Mouse (Mus musculus): ENCODE data around the gene St3gal5.
"Not testable (repeated sequence)": the region's sequence is repeated elsewhere in the genome, so short reads cannot be mapped to it uniquely, and the experiment has no call there.

Gene St3gal5

DNA sequence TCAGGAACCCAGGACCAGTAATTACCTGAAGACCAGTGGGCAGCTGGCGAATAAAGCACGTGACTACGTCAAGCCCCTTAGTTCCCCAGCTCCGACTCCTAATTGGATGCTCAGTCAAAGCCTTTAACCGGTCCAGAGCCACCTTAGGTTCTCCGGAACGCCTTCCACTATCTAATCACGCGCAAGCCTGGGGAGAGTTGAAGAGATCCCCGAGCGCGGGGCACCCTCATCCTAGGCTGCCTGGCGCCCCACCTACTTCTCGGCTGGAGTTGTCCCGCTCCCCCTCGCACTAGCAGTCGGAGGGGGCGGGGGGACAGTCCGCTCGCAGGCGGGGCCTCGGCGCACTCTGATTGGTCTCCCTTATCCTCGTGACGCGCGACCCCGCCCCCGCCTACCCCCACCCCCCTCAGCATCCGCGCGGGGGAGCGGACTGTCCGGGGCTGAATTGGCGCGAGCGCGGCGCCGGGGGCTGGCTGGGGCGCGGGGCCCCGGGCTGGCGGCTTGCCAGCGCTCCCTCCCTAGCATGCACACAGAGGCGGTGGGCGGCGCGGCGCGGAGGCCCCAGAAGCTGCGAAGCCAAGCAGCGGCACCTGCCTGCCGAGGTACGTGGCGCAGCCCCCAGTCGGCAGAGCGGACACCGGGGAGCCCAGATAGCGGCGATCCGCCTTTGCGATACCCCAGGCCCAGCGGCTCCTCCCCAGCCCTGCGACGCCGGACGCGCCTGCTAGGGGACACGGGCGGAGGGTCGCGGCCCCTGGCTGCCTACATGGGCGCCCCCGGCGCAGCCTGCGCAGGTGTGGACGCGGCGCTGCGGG, at the start of gene St3gal5:
TSS of gene St3gal5 (plus strand) at position 412 of the 815 bp plus-strand sequence.
- peak; percentile 87 for DNase-seq

DNA sequence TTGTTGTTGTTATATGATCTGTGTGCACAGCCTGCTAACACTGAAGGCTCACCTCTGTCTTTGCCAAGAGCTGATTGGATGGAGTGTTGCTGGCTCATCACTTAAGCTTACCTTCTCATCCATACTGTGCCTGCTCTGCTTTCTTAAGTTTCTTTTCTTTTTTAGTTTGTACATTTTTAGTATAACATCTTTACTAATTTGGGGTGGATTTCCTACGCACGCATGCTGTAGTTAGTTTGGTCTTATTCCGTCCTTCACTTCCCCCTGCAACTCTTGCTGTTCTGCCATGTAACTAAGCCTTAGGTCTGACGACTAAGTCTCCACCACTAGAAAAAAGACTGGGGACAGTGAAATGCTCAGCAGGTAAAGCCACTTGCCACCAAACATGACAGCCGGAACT, 48.7 kb upstream of the St3gal5 start:
- no peak for DNase-seq

DNA sequence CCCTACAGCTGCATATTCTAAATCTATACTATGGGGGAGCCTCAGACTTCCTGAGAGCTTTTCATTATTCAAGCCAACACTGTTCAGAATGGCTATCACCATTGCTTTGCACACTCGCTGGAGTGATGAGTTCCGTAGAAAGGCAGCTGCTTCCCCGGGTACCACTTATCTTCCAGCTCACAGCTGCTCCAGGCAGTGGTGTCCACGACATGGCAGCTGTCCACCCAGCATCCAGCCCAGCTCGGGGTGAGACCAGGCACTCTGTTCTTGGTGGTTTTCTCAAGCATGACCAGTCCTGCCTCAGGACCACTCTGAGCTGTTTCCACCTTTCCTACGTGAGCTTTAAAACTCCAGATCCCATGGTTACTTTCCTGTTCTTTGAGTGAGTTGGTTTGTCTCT, 47.5 kb upstream of the St3gal5 start:
- no peak for DNase-seq

DNA sequence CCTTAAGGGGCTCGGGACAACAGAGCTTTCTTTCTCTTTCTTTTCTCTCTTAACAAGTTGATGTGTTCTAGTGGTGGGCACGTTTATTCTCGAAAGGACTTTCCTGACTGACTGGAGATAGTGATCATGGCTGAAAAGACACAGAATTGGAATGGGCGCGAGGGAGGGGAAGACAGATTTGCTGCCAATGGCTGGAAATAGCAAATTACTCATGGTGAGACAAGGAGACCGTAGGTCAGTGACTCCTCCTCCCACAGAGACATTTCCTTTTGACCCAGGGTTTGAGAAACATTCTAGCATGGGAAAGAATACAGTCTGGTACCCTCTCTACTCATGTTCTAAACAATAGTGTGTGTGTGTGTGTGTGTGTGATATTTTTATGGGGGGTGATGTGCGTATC, 46.6 kb upstream of the St3gal5 start:
- no peak for DNase-seq

DNA sequence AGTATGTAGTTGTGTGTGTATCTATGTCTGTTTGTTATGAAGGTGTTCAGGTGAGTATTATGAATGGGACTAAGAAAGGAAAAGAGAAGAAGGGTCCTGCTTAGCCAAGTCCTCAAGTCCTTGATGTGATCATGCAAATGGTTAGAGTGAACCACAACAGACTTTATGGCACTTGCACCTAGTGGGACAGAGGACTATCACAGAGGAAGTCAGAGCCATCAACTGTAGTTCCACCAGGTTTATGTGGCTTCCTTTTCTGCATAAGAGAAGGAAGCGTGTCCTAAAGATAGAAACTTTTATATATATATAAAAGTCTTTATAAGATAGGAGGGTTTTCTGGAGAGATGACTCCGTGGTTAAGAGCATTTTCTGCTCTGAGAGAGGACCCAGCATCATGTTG, 46.1 kb upstream of the St3gal5 start:
- no peak for DNase-seq

DNA sequence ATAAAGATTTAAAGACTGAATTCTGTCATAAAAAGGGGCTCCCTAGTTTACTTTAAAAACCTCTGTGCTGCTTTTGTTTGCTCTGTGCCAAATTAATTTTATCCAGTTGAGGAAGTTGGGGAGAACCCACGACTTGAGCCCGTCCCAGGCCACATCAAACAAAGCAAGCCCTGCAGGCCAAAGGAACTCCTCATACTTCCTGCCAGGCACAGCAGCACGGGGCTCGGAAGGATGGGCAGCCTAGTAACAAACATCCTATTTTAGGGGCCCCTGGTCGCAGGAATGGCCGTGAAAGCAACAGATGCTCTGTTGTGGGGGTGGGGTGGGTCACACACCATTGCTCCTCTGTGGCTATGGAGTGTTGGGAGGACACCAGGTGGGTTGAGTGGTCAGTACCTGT, 45.6 kb upstream of the St3gal5 start:
- no peak for DNase-seq

DNA sequence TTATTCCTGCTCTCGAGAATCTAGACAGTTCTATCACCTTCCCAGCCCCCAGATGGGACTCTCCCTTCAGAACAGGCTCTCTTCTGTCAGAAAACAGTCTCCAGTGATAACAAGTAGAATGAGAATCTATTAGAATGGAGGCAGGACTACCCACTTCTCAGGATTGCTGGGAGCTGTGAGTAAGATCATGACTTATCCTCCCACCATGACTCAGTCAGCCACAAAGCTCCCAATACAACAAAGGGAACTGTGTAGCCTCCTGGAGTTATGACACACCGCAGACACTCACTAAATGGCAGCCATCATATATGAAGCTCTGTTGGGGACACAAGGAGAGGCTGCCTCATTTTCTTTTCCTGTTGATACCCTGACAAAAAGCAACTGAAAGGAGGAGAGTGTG, 40.8 kb upstream of the St3gal5 start:
- DNase-seq: no peak

DNA sequence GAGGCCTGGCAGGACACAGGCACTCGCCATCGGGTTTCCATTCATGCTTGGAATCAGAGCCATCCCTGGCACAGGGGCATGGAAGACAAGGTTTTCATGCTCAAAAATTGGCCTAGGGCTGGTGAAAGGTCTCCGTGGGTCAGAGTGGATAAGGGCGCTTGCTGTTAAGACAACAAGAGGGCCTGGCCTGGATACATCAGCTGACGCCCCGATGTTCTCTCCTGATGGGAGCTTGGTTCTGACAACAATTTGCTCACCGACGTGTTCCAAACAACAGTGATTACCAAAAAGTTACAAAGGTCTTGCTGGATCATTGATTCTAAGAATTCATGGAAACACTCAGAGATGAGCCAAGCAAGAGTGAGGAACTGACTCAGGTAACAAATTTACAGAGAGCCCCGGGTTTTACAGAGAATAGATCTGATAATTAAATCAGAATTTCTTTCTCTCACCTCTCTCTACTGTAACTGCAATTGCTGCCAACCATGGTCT, 38.9 kb upstream of the St3gal5 start:
- no peak for DNase-seq

DNA sequence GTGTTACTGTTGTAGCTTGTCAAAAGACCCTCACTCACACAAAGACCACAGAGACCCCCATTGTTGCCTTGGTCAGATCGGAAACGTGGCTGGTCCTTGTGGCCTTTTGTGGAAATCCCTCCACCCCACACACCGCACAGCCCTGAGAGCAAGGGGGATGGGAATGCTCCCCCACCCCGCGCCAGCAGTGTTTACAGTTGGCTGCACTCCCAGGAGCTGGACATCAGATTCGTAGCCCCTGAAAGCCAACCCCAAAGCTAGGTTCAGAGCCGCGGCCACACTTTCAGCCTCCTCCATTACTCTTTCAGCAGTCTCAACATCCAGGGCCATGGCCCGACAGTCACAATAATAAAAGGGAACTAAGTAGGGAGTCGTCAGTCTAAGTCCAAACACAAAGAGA, 36.7 kb upstream of the St3gal5 start:
- not testable (repeated sequence) for DNase-seq

DNA sequence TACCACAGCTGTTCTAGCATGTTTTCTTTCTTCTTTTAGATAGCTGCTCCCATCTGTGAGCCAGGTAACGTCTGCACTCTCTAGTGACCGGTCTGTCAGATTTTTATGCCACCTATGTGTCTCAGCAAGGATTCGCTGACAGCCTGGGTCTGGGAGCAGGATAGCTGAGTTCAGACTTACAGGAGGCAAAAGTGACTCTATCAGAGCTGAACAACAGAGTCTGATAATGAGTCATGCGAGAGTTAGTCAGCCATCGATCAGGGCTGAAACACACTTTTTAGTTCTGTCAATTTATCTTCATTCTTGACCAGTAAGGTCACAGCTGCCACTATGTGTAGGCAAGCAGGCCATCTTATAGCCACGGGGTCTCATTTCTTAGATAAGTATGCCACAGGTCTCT, 33.7 kb upstream of the St3gal5 start:
- DNase-seq: no peak

DNA sequence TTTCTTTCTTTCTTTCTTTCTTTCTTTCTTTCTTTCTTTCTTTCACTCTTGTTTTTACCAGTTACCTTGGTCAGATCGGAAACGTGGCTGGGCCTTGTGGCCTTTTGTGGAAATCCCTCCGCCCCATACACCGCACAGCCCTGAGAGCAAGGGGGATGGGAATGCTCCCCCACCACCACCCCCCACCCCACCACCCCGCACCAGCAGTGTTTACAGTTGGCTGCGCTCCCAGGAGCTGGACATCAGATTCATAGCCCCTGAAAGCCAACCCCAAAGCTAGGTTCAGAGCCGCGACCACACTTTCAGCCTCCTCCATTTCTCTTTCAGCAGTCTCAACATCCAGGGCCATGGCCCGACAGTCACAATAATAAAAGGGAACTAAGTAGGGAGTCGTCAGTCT, 31.4 kb upstream of the St3gal5 start:
- no peak for DNase-seq

DNA sequence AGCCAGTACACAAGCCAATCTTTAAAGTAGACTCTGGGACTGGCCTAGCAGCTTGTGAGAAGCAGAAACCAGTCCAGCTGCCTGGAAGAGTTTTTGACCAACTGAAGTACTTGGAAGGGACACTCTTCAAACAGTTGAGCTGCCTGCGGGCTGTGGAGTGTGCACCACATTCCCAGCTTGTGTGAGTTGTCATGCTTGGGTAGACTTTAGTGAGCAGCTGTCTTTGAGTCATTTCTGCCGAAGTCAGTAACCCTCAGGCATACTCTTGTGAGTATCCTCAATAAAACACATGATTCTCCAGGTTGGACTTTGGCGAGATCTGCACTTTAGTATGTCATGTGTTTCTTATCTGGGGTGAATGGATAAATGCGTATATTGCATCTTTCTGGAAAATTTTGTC, 29.0 kb upstream of the St3gal5 start:
- DNase-seq: no peak

DNA sequence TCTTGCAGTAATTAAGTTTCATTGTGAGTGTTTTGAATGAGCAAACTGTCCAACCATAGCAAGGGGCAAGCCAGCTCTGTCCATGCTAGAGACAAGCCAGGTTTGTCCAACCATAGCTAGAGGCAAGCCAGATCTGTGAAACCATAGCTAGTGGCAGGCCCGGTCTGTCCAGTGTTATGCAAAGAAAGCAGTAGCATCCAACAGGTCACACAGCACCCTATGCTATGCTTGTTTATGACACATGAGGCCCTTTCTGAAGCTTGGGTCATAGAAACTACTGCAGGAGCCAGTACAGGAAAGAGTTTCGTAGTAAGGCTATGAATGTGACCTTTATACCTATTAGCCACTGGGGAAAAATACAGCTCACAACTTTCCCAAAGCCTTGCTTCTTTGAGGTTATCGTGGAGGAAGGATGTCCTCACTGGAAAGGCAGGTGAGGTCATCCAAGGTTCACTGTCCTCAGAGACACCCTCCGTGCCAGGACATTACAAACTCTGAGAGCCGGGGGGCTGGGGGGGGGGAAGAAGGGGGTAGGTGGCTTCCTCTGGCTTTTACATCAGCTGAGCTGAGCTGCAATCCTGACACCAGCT, 26.0 kb upstream of the St3gal5 start:
- DNase-seq: no peak

DNA sequence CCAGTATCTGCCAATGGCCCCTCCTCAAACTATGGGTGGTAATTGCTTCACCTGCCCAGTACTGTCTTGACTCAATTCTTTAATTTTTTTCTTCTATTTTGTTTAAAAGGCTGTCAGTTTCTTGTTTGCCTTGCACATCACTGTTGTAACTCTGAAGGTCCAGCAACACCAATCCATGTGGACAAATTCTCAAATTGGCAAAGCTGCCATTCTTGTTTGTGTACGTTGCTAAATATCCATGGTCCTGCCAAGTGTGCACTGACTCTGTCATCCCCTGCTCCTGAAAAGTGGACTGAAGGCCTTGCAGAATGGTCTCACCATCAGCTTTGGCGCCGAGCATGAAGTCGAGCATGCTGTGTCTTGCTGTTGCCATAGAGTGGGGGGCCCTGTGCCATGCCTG, 23.6 kb upstream of the St3gal5 start:
- DNase-seq: no peak

DNA sequence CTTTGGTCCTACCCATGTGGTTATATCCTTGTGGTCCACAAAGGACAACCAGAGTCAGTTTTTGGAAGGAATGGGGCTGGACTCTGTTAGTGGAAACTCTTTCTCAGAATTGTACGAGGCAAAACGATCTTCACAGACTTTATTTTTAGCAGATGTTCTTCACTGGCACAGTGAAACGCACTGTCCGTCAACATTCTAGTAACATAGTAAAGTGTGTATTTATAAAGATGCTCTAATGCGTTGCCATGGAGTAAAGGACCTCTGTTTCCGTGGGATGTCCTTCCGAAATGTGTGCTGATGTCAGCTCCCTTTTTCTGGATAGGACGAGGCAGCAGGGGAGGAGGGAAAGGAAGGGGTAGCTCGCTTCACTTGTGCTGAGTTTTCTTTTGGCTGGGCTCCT, 20.9 kb upstream of the St3gal5 start:
- no peak for DNase-seq

DNA sequence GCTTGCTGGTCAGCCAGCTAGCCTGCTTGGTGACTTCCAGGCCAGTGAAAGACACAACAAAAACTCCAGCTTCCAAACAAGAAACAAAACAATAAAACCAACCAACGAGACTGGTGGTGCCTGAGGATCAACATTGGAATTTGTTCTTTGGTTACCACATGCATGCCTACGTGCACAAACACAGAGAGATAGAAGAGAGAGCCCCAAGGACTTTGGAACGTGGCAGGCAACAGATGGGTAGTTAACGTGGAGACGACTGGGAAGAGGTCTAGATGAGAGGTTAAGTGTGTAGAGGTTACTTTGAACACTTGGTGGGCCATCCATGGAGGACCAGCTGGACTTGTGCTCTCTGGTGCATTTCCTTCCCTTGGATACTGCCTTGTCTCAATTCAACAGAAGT, 19.2 kb upstream of the St3gal5 start:
- no peak for DNase-seq

DNA sequence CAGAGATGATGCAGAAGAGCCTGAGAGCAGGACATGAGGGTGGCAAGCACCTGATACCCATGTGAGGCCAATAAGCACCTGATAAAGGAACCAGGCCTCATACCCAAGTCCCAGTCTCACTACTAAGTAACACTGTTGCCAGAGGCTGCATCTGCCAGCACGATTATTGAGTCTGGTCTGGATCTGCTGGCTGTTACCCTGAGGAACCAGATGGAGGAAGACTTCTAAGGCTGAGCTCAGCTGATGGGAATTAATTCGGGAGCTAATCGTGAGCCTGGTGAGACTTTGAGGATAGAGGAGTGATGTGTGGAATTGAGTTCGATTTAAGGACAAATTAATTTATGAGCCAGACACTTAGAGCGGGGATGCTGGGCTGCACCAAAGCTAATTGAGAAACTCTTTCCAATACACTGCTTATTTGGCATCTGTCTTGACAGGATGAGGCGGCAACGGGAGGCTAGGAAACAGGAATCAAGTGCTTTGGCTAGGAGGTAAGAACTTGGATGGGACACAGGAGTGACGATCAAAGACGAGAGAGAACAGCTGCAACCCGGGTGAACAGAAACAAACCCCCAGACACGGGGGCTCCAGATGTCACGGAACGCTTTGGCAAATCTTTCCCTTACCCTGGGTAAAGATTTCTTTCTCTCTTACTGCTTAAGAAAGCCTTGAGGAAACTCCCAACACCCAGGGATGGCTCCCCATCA, 15.9 kb upstream of the St3gal5 start:
- DNase-seq: no peak

DNA sequence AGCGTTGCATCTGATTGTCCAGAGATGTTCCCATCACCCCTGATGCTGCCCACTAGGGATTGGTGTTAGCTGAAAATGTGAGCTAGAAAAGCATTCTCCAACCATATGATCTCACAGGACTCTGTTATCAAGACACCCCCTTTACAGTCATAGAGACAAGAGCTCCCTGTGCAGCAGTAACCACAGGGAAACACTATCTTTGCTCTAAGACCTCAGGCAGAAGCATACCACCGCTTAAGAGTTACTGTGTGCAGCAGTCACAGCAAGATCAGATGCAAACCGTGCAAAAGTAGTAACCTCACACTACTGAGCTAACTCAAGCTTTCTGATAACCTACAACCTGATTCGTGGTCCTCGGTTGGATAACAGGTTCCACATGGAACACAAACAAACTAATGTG, 10.0 kb upstream of the St3gal5 start:
- DNase-seq: no peak

DNA sequence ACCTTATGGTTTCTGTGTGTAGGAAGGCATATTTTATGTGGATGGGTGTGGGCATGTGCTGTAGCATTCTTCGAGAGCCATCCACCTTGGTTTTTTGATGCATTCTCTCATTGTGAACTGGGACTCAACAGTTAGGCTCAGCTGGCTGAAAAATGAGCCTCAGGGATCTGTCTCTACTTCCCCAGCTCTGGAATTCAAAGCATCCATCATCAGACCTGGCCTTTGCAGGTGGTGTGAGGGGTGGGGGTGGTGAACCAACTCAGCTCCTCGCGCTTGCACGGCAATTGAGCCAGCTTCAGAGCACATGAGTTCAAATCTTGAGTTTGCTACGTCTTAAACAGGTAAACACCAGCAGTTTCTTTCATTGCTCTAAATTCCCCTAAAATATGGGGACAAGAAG, 7.5 kb upstream of the St3gal5 start:
- DNase-seq: no peak

DNA sequence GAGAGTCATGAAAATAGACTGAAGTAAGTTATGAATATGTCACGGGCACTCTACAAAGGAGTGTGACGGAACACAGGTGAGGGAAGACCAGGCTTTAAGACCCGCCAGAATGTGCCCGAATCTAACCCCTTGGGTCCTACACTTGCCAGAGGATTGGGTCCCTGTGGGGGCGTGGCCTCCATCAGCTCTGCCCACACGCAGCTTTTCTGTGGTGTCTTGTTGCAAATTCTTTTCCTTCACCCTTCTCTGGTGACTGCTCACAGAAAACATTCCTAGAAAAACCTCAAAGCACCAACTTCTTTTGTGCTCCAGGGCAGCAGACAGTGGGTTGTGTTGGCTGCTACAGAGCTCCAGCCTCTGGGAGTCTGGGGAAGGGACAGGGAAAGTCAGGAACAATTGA, 6.4 kb upstream of the St3gal5 start:
- DNase-seq: no peak

DNA sequence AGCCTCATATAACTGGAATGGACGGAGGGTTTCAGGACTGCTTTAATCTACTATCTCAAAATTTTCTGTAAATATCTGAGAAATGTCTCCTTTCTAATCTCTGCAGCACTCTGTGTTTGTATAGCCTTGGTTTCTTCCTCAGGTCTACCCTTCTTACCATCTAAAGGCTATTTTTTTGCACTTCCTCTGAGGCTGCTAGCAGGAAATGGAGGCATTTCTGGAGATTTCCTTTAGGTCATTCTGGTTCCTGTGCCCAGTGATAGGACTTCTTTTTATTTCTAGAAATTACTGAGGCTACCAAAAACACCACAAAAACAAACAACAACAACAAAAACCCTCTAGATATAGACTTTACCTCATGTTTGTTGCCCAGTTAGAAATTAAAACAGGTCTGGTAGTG, 4.3 kb upstream of the St3gal5 start:
- DNase-seq: no peak

DNA sequence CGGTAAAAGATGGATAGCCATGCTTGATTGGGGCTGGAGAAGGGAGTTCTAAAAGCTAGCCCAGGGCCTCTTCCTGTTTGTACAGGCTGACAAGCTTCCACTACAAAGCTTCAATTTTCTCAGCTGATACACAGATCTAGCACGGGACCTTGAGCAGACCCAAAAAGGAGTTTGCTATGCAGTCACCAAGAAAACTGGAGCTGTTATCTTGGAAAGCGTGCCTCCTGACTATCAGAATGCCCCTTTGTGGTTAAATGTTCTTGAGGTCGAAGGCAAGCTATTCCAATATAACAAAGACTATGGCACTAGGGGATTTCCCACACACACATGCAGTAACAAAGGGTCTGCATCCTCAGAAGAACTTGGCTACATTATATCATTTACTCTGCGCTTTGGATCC, 1.2 kb upstream of the St3gal5 start:
- no peak for DNase-seq

DNA sequence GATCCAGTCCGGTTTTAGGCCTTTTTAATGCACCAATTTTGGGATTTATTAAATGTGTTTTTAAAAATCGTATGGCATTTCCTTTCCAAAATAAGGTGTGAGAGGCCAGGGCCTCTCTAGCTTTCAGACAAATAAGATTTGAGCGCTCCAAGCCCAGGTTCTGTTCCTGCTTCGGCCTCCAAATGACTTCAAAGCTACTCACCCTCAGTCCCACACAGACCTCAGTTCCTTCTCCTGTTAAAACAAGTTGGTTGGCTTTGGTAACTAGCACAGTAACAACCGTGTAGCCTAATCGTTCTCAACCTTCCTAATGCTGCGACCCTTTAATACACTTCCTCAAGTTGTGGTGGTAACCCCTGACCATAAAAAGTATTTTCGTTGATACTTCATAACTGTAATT, 723 bp upstream of the St3gal5 start:
- DNase-seq: no peak

DNA sequence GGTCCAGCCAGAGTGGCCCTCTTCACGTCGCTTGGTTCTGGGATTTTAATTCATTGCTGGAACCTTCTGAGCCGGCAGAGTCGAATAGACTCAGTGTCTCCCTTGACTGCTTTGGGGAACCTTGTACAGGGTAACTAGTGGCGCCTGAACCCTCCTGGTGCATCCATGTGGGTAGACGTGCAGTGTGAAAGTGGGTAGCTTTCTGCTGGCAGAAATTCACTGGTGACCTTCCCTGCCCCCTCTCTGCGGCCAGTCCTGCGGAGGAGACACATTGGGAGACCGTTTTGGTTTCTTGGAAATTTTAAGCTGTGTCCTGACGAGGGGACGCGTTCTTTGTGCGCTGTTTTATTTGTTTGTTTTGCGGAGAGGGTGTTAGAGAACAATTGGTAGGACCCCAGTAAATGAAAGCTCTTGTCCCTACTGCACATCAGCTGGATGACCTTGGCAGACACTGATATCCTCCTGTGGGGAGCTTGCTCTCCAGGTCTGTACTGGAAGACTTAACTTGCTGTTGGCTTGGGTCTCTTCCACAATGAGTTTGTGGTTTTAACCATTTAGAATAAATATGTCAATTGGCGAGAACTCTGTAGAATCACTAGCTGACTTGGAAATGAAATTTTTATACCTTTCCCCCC, 746 bp downstream of the St3gal5 start:
- DNase-seq: no peak
